Mouse (Mus musculus) heart, postnatal 4 days (tissue): ENCODE data around the gene Fgfr2. TPM values are rescaled to one million over a fixed set of nuclear protein-coding genes. Genes with fewer than 3 reads are reported as not detected.

ENCODE experiments used
- DNase-seq: peaks from one replicate; pipeline ENCODE4 v3.0.0; 2021
- total RNA-seq, 2 experiments: library from RNA; stranded (reverse); gene quantifications; 2 replicates each; pipeline ENCODE4 v1.2.3; 2021

The Fgfr2 gene
- total RNA-seq, 2 experiments from 2014 or later, result 10.2 to 10.6 TPM

- no peak for DNase-seq
Measured at GRCm38 (mm10) chr7:132199686-132200085, 923.5 kb downstream of the Fgfr2 start.

GRCm38 (mm10) chr7:132198806-132199205 lies 924.3 kb downstream of the Fgfr2 start:
- DNase-seq, result no peak

- no peak for DNase-seq
Measured at GRCm38 (mm10) chr7:132197817-132198475, 925.2 kb downstream of the Fgfr2 start.

GRCm38 (mm10) chr7:132196581-132196980 lies 926.6 kb downstream of the Fgfr2 start:
- peak; percentile 61 for DNase-seq

GRCm38 (mm10) chr7:132193606-132194005 lies 929.5 kb downstream of the Fgfr2 start:
- DNase-seq, result peak; percentile 53

- no peak for DNase-seq
Measured at GRCm38 (mm10) chr7:132187456-132187855, 935.7 kb downstream of the Fgfr2 start.

GRCm38 (mm10) chr7:132183892-132184404 lies 939.2 kb downstream of the Fgfr2 start:
- DNase-seq, result no peak

- DNase-seq, result no peak
Measured at GRCm38 (mm10) chr7:132181586-132182198, 941.5 kb downstream of the Fgfr2 start.

GRCm38 (mm10) chr7:132181042-132181441 lies 942.1 kb downstream of the Fgfr2 start:
- DNase-seq, result no peak

GRCm38 (mm10) chr7:132179049-132179448 lies 944.1 kb downstream of the Fgfr2 start:
- DNase-seq, result no peak

- DNase-seq, result no peak
Measured at GRCm38 (mm10) chr7:132174787-132175186, 948.4 kb downstream of the Fgfr2 start.

- no peak for DNase-seq
Measured at GRCm38 (mm10) chr7:132174296-132174695, 948.9 kb downstream of the Fgfr2 start.

GRCm38 (mm10) chr7:132172220-132172619 lies 950.9 kb downstream of the Fgfr2 start:
- DNase-seq, result no peak

GRCm38 (mm10) chr7:132171716-132172115 lies 951.4 kb downstream of the Fgfr2 start:
- no peak for DNase-seq

GRCm38 (mm10) chr7:132169419-132170169 lies 953.6 kb downstream of the Fgfr2 start:
- no peak for DNase-seq

- no peak for DNase-seq
Measured at GRCm38 (mm10) chr7:132167239-132167638, 955.9 kb downstream of the Fgfr2 start.

- no peak for DNase-seq
Measured at GRCm38 (mm10) chr7:132162254-132162653, 960.9 kb downstream of the Fgfr2 start.

GRCm38 (mm10) chr7:132158321-132159025 lies 964.7 kb downstream of the Fgfr2 start:
- DNase-seq, result no peak

- DNase-seq, result peak; percentile 6
Measured at GRCm38 (mm10) chr7:132154368-132154961, 968.7 kb downstream of the Fgfr2 start, which contains the start of gene Cpxm2. TSS of gene Cpxm2 (minus strand) at chr7:132154739.

- DNase-seq, result no peak
Measured at GRCm38 (mm10) chr7:132153725-132154147, 969.4 kb downstream of the Fgfr2 start.

GRCm38 (mm10) chr7:132145227-132145800 lies 977.8 kb downstream of the Fgfr2 start:
- DNase-seq, result no peak

GRCm38 (mm10) chr7:132128687-132129086 lies 994.5 kb downstream of the Fgfr2 start:
- no peak for DNase-seq
